Mouse (Mus musculus): ENCODE measurements around the gene Cmas. TPM values are rescaled to one million over a fixed set of nuclear protein-coding genes. Genes with fewer than 3 reads are reported as not detected.
A peak's percentile ranks its signal among the peaks of the same experiment; 100 is the strongest.

Gene Cmas
- polyA plus RNA-seq, 1 experiment, result 115 TPM

DNA sequence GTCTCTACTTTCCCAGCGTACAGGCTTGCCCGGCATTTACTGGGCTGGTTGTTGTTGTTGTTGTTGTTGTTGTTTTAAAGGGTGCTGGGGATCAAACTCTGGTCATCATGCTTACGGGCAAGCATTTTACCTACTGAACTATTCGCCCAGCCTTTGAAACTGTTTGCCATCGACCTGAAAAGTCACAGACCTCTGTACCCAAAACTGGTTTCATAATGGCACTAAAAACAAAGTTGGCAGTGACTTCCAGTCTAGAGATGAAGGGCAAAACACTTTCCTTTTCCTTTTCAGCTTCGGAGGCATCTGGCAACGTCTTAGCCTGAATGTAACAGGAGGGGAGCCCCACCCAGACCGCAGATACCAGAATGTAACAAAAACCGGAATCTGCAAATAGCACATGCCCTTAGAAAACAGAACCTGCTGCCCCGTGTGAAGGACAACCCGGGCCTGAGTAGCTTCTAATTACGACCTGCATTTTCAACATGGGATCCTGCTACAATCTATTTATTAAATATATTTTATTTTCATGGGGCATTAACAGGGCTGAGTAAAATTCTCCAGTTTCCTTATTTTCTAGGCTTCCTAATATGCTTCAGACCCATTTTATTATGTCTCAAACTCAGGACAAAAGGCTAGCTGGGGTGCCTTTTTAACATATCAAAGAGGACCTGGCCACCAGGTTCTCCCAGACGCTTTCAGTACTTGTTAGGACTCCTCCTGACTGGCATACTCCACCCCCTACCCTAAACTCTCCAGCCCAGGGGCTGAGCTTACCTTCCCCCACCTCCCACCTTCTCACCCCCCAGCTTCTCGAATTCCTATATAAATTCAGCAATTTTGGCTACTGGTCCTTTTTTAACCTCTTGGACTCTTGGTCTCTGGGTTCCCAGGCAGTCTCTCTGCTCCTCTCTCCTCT lies 3.9 kb upstream of the Cmas start:
- TF ChIP-seq POLR2A (IDR thresholded peaks at IDR 0.05; ENCODE audit: borderline replicate concordance, extremely low read depth, insufficient read depth, insufficient read length, poor library complexity, severe bottlenecking) (no peak), CTCF (IDR thresholded peaks at IDR 0.05; ENCODE audit: borderline replicate concordance, extremely low read depth, insufficient read depth, insufficient read length) (no peak)
- no peak for DNase-seq (ENCODE audit: low read depth)

DNA sequence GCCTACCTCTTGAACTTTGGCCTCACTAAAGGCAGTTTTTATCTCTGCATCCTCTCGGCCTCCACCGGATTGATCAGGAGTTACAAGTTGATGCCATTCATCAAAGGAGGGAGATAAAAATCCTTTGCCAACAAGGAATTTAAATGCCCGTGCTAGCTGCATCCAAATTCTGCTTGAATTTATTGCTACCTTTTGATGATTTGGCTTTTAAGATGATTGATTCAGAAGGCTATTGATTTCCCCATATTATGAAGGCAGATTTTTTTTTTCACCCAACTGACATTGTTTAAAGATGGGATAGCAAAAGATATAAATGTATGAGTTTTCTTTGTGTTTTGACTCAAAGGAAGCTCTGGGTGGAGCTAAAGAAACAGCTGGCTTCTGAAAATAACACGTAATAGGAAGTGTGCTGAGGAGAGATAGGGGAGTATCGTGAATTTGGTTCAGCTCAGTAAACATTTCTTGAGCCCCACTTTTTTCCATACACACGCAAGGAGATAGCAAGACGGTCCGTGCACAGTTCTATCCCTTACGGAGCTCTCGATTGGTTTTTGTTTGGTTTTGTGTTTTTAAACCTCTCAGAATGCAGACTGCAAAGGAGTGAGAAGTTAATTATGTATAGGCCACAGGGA lies 964 bp downstream of the Cmas start:
- no peak for TF ChIP-seq POLR2A (IDR thresholded peaks at IDR 0.05; ENCODE audit: borderline replicate concordance, extremely low read depth, insufficient read depth, insufficient read length, poor library complexity, severe bottlenecking)
- TF ChIP-seq CTCF (IDR thresholded peaks at IDR 0.05; ENCODE audit: borderline replicate concordance, extremely low read depth, insufficient read depth, insufficient read length), result no peak
- peak; percentile 57 for DNase-seq (ENCODE audit: low read depth)

DNA sequence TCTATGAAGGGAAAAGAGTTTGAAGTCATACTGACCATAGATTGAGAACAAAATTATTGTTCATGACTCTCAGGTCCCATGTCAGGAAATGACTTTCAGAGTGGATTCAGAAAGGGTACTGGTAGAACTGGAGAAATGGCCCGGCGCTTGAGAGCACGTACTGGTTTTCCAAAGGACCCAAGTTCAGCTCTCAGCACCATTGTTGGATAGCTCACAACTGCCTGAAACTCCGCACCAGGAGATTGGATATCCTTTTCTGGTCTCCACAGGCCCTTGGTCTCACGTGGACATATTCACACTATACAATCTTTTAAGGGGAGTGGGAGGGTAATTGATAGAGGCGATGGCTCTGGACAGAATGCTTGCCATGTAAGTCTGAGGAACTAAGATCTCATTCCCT lies 1.5 kb downstream of the Cmas start:
- TF ChIP-seq CTCF (IDR thresholded peaks at IDR 0.05; ENCODE audit: borderline replicate concordance, extremely low read depth, insufficient read depth, insufficient read length), result no peak
- no peak for TF ChIP-seq POLR2A (IDR thresholded peaks at IDR 0.05; ENCODE audit: borderline replicate concordance, extremely low read depth, insufficient read depth, insufficient read length, poor library complexity, severe bottlenecking)
- DNase-seq (ENCODE audit: low read depth), result no peak

DNA sequence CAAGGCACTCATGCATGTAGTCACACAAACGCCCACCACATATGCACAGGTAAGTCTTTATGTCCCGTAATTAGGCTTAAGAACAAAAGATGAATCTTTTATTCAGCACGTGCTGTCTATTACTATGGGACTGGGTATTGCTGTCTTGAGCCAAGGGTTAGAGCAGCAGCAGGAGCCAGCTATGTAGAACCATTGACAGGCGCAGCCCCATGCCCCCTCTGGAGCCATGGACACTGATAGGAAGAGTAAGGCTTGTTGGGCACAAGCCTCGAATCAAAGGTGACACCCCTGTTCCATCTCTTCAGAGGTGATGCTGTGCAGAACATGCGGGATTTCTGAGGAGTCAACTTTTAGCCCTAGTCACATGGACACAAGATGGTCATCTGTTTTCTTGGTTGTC lies 2.1 kb downstream of the Cmas start:
- TF ChIP-seq CTCF (IDR thresholded peaks at IDR 0.05; ENCODE audit: borderline replicate concordance, extremely low read depth, insufficient read depth, insufficient read length) (no peak), POLR2A (IDR thresholded peaks at IDR 0.05; ENCODE audit: borderline replicate concordance, extremely low read depth, insufficient read depth, insufficient read length, poor library complexity, severe bottlenecking) (no peak)
- no peak for DNase-seq (ENCODE audit: low read depth)

GRCm38 (mm10) chr6:142759633-142760032 lies 3.1 kb downstream of the Cmas start:
- no peak for DNase-seq (ENCODE audit: low read depth)
- TF ChIP-seq POLR2A (IDR thresholded peaks at IDR 0.05; ENCODE audit: borderline replicate concordance, extremely low read depth, insufficient read depth, insufficient read length, poor library complexity, severe bottlenecking) (no peak), CTCF (IDR thresholded peaks at IDR 0.05; ENCODE audit: borderline replicate concordance, extremely low read depth, insufficient read depth, insufficient read length) (no peak)

DNA sequence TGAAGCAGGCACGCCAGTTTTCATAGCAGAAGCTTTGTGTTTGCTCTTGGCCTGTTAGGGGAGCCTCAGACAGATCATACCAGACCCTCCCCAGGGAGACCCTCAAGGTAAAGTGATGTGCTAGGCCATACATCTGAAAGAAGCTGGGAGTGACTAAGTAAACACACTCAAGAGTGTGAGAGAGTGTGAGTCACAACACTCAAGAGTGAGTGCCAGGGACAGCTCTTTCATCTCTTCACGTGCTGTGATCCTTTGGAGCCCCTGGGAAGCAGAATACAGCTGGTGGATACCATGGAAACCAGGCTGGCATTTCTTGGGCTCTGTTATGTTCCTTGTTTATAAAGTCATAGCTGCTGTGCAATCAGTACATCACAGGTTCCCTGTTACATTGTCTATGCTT lies 8.4 kb downstream of the Cmas start:
- TF ChIP-seq CTCF (IDR thresholded peaks at IDR 0.05; ENCODE audit: borderline replicate concordance, extremely low read depth, insufficient read depth, insufficient read length) (no peak), POLR2A (IDR thresholded peaks at IDR 0.05; ENCODE audit: borderline replicate concordance, extremely low read depth, insufficient read depth, insufficient read length, poor library complexity, severe bottlenecking) (no peak)
- peak; percentile 32 for DNase-seq (ENCODE audit: low read depth)

- no peak for DNase-seq (ENCODE audit: low read depth)
- TF ChIP-seq POLR2A (IDR thresholded peaks at IDR 0.05; ENCODE audit: borderline replicate concordance, extremely low read depth, insufficient read depth, insufficient read length, poor library complexity, severe bottlenecking) (no peak), CTCF (IDR thresholded peaks at IDR 0.05; ENCODE audit: borderline replicate concordance, extremely low read depth, insufficient read depth, insufficient read length) (no peak)
These were observed 10.8 kb downstream of the Cmas start for GRCm38 (mm10) chr6:142767305-142767704.

- no peak for TF ChIP-seq CTCF (IDR thresholded peaks at IDR 0.05; ENCODE audit: borderline replicate concordance, extremely low read depth, insufficient read depth, insufficient read length)
- TF ChIP-seq POLR2A (IDR thresholded peaks at IDR 0.05; ENCODE audit: borderline replicate concordance, extremely low read depth, insufficient read depth, insufficient read length, poor library complexity, severe bottlenecking), result no peak
- no peak for DNase-seq (ENCODE audit: low read depth)
These were observed 13.4 kb downstream of the Cmas start for GRCm38 (mm10) chr6:142769896-142770295.

DNA sequence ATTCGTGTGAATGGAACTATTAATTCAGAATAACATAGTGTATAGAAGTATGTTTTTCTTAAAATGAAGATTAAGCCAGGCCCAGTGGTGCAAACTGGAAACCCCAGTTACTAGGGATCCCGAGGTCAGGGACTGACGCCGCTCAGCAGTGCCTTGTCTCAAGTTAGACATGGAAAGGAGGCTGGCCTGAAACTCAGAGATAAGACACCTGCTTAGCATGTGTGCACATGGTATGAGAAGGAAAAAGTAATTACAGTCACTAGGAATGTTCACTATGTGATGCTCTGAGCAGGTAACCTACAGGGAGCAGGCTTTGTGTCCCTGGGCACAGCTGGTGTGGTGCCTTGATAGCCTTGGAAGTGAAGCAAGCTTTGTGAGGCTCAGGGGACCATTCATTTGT lies 15.2 kb downstream of the Cmas start:
- TF ChIP-seq CTCF (IDR thresholded peaks at IDR 0.05; ENCODE audit: borderline replicate concordance, extremely low read depth, insufficient read depth, insufficient read length) (no peak), POLR2A (IDR thresholded peaks at IDR 0.05; ENCODE audit: borderline replicate concordance, extremely low read depth, insufficient read depth, insufficient read length, poor library complexity, severe bottlenecking) (no peak)

GRCm38 (mm10) chr6:142773566-142773965 lies 17.1 kb downstream of the Cmas start:
- no peak for TF ChIP-seq POLR2A (IDR thresholded peaks at IDR 0.05; ENCODE audit: borderline replicate concordance, extremely low read depth, insufficient read depth, insufficient read length, poor library complexity, severe bottlenecking)
- TF ChIP-seq CTCF (IDR thresholded peaks at IDR 0.05; ENCODE audit: borderline replicate concordance, extremely low read depth, insufficient read depth, insufficient read length), result peak; percentile 5; the same call in 1 of the 2 replicates
- DNase-seq (ENCODE audit: low read depth), result no peak

More for the DNA sequence above, 15.2 kb downstream of the Cmas start:
- no peak for DNase-seq (ENCODE audit: low read depth)

GRCm38 (mm10) chr6:142776935-142777334 lies 20.4 kb downstream of the Cmas start:
- TF ChIP-seq CTCF (IDR thresholded peaks at IDR 0.05; ENCODE audit: borderline replicate concordance, extremely low read depth, insufficient read depth, insufficient read length) (no peak), POLR2A (IDR thresholded peaks at IDR 0.05; ENCODE audit: borderline replicate concordance, extremely low read depth, insufficient read depth, insufficient read length, poor library complexity, severe bottlenecking) (no peak)
- no peak for DNase-seq (ENCODE audit: low read depth)
